In genomic region chr6:88800191-88800590, GRCm38 (mm10) we compare ENCODE assay signal across 16 mouse cellular contexts. TPM values are rescaled to one million over a fixed set of nuclear protein-coding genes. Genes with fewer than 3 reads are reported as not detected.
DNase-seq lines count a peak whose midpoint lies in the region; ATAC-seq lines count a peak whose summit lies in the region.
"Had no signal": no experiment of that assay in that cellular context is flagged by ENCODE, and none has a peak within 500 bp of the region (broad histone marks: within the 10 kb centered on the region; RNA-seq: fewer than 3 reads in every experiment).

No protein-coding gene starts in this region.

- no peaks in the 10 kb centered on the region for H3K27me3 ChIP-seq in heart, embryonic 13.5 days (replicated peaks)
- no peaks in the 10 kb centered on the region for H3K27me3 ChIP-seq in liver, embryonic 13.5 days
- H3K27me3 ChIP-seq: forebrain, embryonic 13.5 days; hindbrain, embryonic 15.5 days had no signal

- peaks cover 30% of the 10 kb centered on the region for H3K4me1 ChIP-seq in heart, embryonic 13.5 days
- H3K4me1 ChIP-seq in liver, embryonic 13.5 days (replicated peaks): peaks cover 53% of the 10 kb centered on the region
- H3K4me1 ChIP-seq: hindbrain, embryonic 15.5 days had no signal

- intact Hi-C loops in heart, postnatal 14 days (cut with DNase I): no loop called here

- ATAC-seq in heart, embryonic 13.5 days (ENCODE audit: extremely low read depth, insufficient number of reproducible peaks, low FRiP score, low TSS enrichment): no peak
- ATAC-seq in liver, embryonic 13.5 days (ENCODE audit: low read depth): no peak
- ATAC-seq: forebrain, embryonic 13.5 days; forebrain, postnatal 0 days had no signal

- no peak overlapping the region for H3K4me3 ChIP-seq in heart, embryonic 13.5 days
- no peak overlapping the region for H3K4me3 ChIP-seq in liver, embryonic 13.5 days (replicated peaks)
- H3K4me3 ChIP-seq: embryonic facial prominence, embryonic 10.5 days; forebrain, embryonic 13.5 days; hindbrain, embryonic 15.5 days had no signal

- peak; percentile 54 to 62 for DNase-seq in cerebellum, postnatal 10 days
- no peak for DNase-seq in cerebellum, postnatal 25 days
- DNase-seq in heart, postnatal 14 days: no peak
- no peak for DNase-seq in liver, embryonic 13.5 days
- no peak for DNase-seq in liver
- DNase-seq in kidney, postnatal 25 days: no peak
- DNase-seq: adrenal gland, adult 2 months; adrenal gland, postnatal 25 days; forebrain, postnatal 0 days; gastrocnemius, postnatal 36 days; kidney, adult 11 months; kidney, adult 9 months had no signal

- H3K9ac ChIP-seq in heart, embryonic 13.5 days: no peak overlapping the region
- no peak overlapping the region for H3K9ac ChIP-seq in liver, embryonic 13.5 days
- H3K9ac ChIP-seq: forebrain, embryonic 13.5 days; forebrain, postnatal 0 days; hindbrain, embryonic 15.5 days had no signal

- WGBS in heart, embryonic 13.5 days: 73% methylated on average over 7 of the region's 7 CpGs
- WGBS in liver, embryonic 13.5 days (ENCODE audit: insufficient replicate concordance): 66% methylated on average over 7 of the region's 7 CpGs

- peak overlapping the region; percentile 42 for H3K27ac ChIP-seq in heart, embryonic 13.5 days (replicated peaks)
- peak overlapping the region; percentile 29 for H3K27ac ChIP-seq in liver, embryonic 13.5 days
- H3K27ac ChIP-seq: forebrain, embryonic 13.5 days; hindbrain, embryonic 15.5 days had no signal

- no peak overlapping the region for H3K4me2 ChIP-seq in heart, embryonic 13.5 days
- no peak overlapping the region for H3K4me2 ChIP-seq in liver, embryonic 13.5 days
- H3K4me2 ChIP-seq: forebrain, embryonic 13.5 days; hindbrain, embryonic 15.5 days had no signal

- H3K9me3 ChIP-seq in heart, embryonic 13.5 days: no peaks in the 10 kb centered on the region
- no peaks in the 10 kb centered on the region for H3K9me3 ChIP-seq in liver, embryonic 13.5 days (replicated peaks)
- H3K9me3 ChIP-seq: embryonic facial prominence, embryonic 10.5 days; forebrain, embryonic 13.5 days; hindbrain, embryonic 15.5 days had no signal

- H3K36me3 ChIP-seq in heart, embryonic 13.5 days: no peaks in the 10 kb centered on the region
- peaks cover 27% of the 10 kb centered on the region for H3K36me3 ChIP-seq in liver, embryonic 13.5 days
- H3K36me3 ChIP-seq: embryonic facial prominence, embryonic 10.5 days; hindbrain, embryonic 15.5 days had no signal

RNA-seq across cellular contexts. Expression of gene Abtb1, which starts 41.6 kb away (rescaled TPM):
- polyA plus RNA-seq in heart, embryonic 13.5 days (2015; fragmentation: Nextera tagmentation; extraction: Ambion mirVana): 23.7 and 26.0 TPM in 2 replicates
- total RNA-seq in heart, postnatal 14 days (2021): 10 to 100 TPM; 23.4 to 24.3 TPM
- polyA plus RNA-seq in liver, embryonic 13.5 days (2015; fragmentation: Nextera tagmentation; extraction: Ambion mirVana): 45.5 and 46.5 TPM in 2 replicates

Comparison
In these comparisons a context has a peak if more than half of its experiments do, and no peak if none do; other contexts are left out.
1. DNase-seq: peak in cerebellum, postnatal 10 days (2 of 2); none in cerebellum, postnatal 25 days (0 of 2), heart, postnatal 14 days (0 of 2), liver, embryonic 13.5 days (single experiment), liver (single experiment) and kidney, postnatal 25 days (0 of 2).